Mouse (Mus musculus): ENCODE measurements around the gene Crybg3. TPM values are rescaled to one million over a fixed set of nuclear protein-coding genes. Genes with fewer than 3 reads are reported as not detected.

The Crybg3 gene
- polyA plus RNA-seq, 1 experiment from 2014 or later, result 7.3 TPM

GRCm38 (mm10) chr16:59569837-59570236 lies 30.9 kb downstream of the Crybg3 start:
- 88% methylated on average over 8 of the region's 8 CpGs for WGBS

GRCm38 (mm10) chr16:59567721-59568381 lies 32.9 kb downstream of the Crybg3 start:
- H3K27ac ChIP-seq (replicated peaks; ENCODE audit: low read depth, low read length), result no peak overlapping the region
- no peaks in the 10 kb centered on the region for H3K27me3 ChIP-seq (ENCODE audit: control insufficient read depth, insufficient read depth, low read length)
- no peak for ATAC-seq (ENCODE audit: insufficient number of reproducible peaks, low FRiP score, low TSS enrichment, low read depth)

More at GRCm38 (mm10) chr16:59569837-59570236, 30.9 kb downstream of the Crybg3 start:
- ATAC-seq (ENCODE audit: insufficient number of reproducible peaks, low FRiP score, low TSS enrichment, low read depth), result no peak
- Histone ChIP-seq H3K27me3 (ENCODE audit: control insufficient read depth, insufficient read depth, low read length) (no peaks in the 10 kb centered on the region), H3K27ac (replicated peaks; ENCODE audit: low read depth, low read length) (no peak overlapping the region), H3K4me3 (ENCODE audit: low read depth, low read length) (no peak overlapping the region), H3K36me3 (ENCODE audit: control insufficient read depth, insufficient read depth, low read length) (no peaks in the 10 kb centered on the region), H3K4me2 (ENCODE audit: low read depth, severe bottlenecking) (no peak overlapping the region), H3K4me1 (ENCODE audit: control insufficient read depth, insufficient read depth, low read length) (no peaks in the 10 kb centered on the region), H3K9ac (ENCODE audit: low read length) (no peak overlapping the region), H3K9me3 (ENCODE audit: control insufficient read depth, low read length) (no peaks in the 10 kb centered on the region)
- no peak for DNase-seq (ENCODE audit: low spot score)

GRCm38 (mm10) chr16:59566437-59566836 lies 34.3 kb downstream of the Crybg3 start:
- Histone ChIP-seq H3K4me3 (ENCODE audit: low read depth, low read length) (no peak overlapping the region), H3K4me1 (ENCODE audit: control insufficient read depth, insufficient read depth, low read length) (no peaks in the 10 kb centered on the region), H3K9ac (ENCODE audit: low read length) (no peak overlapping the region), H3K27ac (replicated peaks; ENCODE audit: low read depth, low read length) (no peak overlapping the region), H3K4me2 (ENCODE audit: low read depth, severe bottlenecking) (no peak overlapping the region), H3K36me3 (ENCODE audit: control insufficient read depth, insufficient read depth, low read length) (no peaks in the 10 kb centered on the region), H3K27me3 (ENCODE audit: control insufficient read depth, insufficient read depth, low read length) (no peaks in the 10 kb centered on the region), H3K9me3 (ENCODE audit: control insufficient read depth, low read length) (no peaks in the 10 kb centered on the region)
- WGBS, result 86% methylated on average over 4 of the region's 4 CpGs
- DNase-seq (ENCODE audit: low spot score) (no peak), ATAC-seq (ENCODE audit: insufficient number of reproducible peaks, low FRiP score, low TSS enrichment, low read depth) (no peak)

More at GRCm38 (mm10) chr16:59567721-59568381, 32.9 kb downstream of the Crybg3 start:
- Histone ChIP-seq H3K9me3 (ENCODE audit: control insufficient read depth, low read length) (no peaks in the 10 kb centered on the region), H3K4me1 (ENCODE audit: control insufficient read depth, insufficient read depth, low read length) (no peaks in the 10 kb centered on the region), H3K36me3 (ENCODE audit: control insufficient read depth, insufficient read depth, low read length) (no peaks in the 10 kb centered on the region), H3K9ac (ENCODE audit: low read length) (no peak overlapping the region), H3K4me3 (ENCODE audit: low read depth, low read length) (no peak overlapping the region), H3K4me2 (ENCODE audit: low read depth, severe bottlenecking) (no peak overlapping the region)
- DNase-seq (ENCODE audit: low spot score), result peak; percentile 35
- 62% methylated on average over 10 of the region's 10 CpGs for WGBS

GRCm38 (mm10) chr16:59565631-59566030 lies 35.1 kb downstream of the Crybg3 start:
- no peak overlapping the region for H3K4me2 ChIP-seq (ENCODE audit: low read depth, severe bottlenecking)
- DNase-seq (ENCODE audit: low spot score), result no peak
- H3K27me3 ChIP-seq (ENCODE audit: control insufficient read depth, insufficient read depth, low read length), result no peaks in the 10 kb centered on the region
- no peak overlapping the region for H3K4me3 ChIP-seq (ENCODE audit: low read depth, low read length)
- no peaks in the 10 kb centered on the region for H3K9me3 ChIP-seq (ENCODE audit: control insufficient read depth, low read length)
- no peaks in the 10 kb centered on the region for H3K4me1 ChIP-seq (ENCODE audit: control insufficient read depth, insufficient read depth, low read length)
- no peak overlapping the region for H3K9ac ChIP-seq (ENCODE audit: low read length)
- H3K27ac ChIP-seq (replicated peaks; ENCODE audit: low read depth, low read length), result no peak overlapping the region
- ATAC-seq (ENCODE audit: insufficient number of reproducible peaks, low FRiP score, low TSS enrichment, low read depth), result no peak
- WGBS, result 88% methylated on average over 2 of the region's 2 CpGs
- H3K36me3 ChIP-seq (ENCODE audit: control insufficient read depth, insufficient read depth, low read length), result no peaks in the 10 kb centered on the region

- ATAC-seq (ENCODE audit: insufficient number of reproducible peaks, low FRiP score, low TSS enrichment, low read depth) (no peak), DNase-seq (ENCODE audit: low spot score) (no peak)
- Histone ChIP-seq H3K9ac (ENCODE audit: low read length) (no peak overlapping the region), H3K27ac (replicated peaks; ENCODE audit: low read depth, low read length) (no peak overlapping the region), H3K4me1 (ENCODE audit: control insufficient read depth, insufficient read depth, low read length) (no peaks in the 10 kb centered on the region), H3K4me2 (ENCODE audit: low read depth, severe bottlenecking) (no peak overlapping the region), H3K27me3 (ENCODE audit: control insufficient read depth, insufficient read depth, low read length) (no peaks in the 10 kb centered on the region), H3K4me3 (ENCODE audit: low read depth, low read length) (no peak overlapping the region), H3K36me3 (ENCODE audit: control insufficient read depth, insufficient read depth, low read length) (no peaks in the 10 kb centered on the region), H3K9me3 (ENCODE audit: control insufficient read depth, low read length) (no peaks in the 10 kb centered on the region)
- WGBS, result 85% methylated on average over 5 of the region's 5 CpGs
Measured at GRCm38 (mm10) chr16:59564025-59564424, 36.8 kb downstream of the Crybg3 start.

GRCm38 (mm10) chr16:59559300-59560200 lies 41.2 kb downstream of the Crybg3 start:
- no peak overlapping the region for H3K27ac ChIP-seq (replicated peaks; ENCODE audit: low read depth, low read length)
- no peaks in the 10 kb centered on the region for H3K36me3 ChIP-seq (ENCODE audit: control insufficient read depth, insufficient read depth, low read length)
- WGBS, result 61% methylated on average over 22 of the region's 22 CpGs
- ATAC-seq (ENCODE audit: insufficient number of reproducible peaks, low FRiP score, low TSS enrichment, low read depth) (no peak), DNase-seq (ENCODE audit: low spot score) (no peak)
- H3K9me3 ChIP-seq (ENCODE audit: control insufficient read depth, low read length), result no peaks in the 10 kb centered on the region
- H3K4me2 ChIP-seq (ENCODE audit: low read depth, severe bottlenecking), result no peak overlapping the region
- H3K4me3 ChIP-seq (ENCODE audit: low read depth, low read length), result no peak overlapping the region
- no peaks in the 10 kb centered on the region for H3K27me3 ChIP-seq (ENCODE audit: control insufficient read depth, insufficient read depth, low read length)
- no peak overlapping the region for H3K9ac ChIP-seq (ENCODE audit: low read length)
- H3K4me1 ChIP-seq (ENCODE audit: control insufficient read depth, insufficient read depth, low read length), result no peaks in the 10 kb centered on the region

GRCm38 (mm10) chr16:59558916-59559299 lies 41.9 kb downstream of the Crybg3 start:
- Histone ChIP-seq H3K4me1 (ENCODE audit: control insufficient read depth, insufficient read depth, low read length) (no peaks in the 10 kb centered on the region), H3K4me2 (ENCODE audit: low read depth, severe bottlenecking) (no peak overlapping the region), H3K27me3 (ENCODE audit: control insufficient read depth, insufficient read depth, low read length) (no peaks in the 10 kb centered on the region), H3K4me3 (ENCODE audit: low read depth, low read length) (no peak overlapping the region), H3K9ac (ENCODE audit: low read length) (no peak overlapping the region), H3K36me3 (ENCODE audit: control insufficient read depth, insufficient read depth, low read length) (no peaks in the 10 kb centered on the region), H3K9me3 (ENCODE audit: control insufficient read depth, low read length) (no peaks in the 10 kb centered on the region), H3K27ac (replicated peaks; ENCODE audit: low read depth, low read length) (no peak overlapping the region)
- ATAC-seq (ENCODE audit: insufficient number of reproducible peaks, low FRiP score, low TSS enrichment, low read depth) (no peak), DNase-seq (ENCODE audit: low spot score) (no peak)
- 84% methylated on average over 10 of the region's 10 CpGs for WGBS

- no peak overlapping the region for H3K4me3 ChIP-seq (ENCODE audit: low read depth, low read length)
- H3K27me3 ChIP-seq (ENCODE audit: control insufficient read depth, insufficient read depth, low read length), result no peaks in the 10 kb centered on the region
- no peak overlapping the region for H3K4me2 ChIP-seq (ENCODE audit: low read depth, severe bottlenecking)
- DNase-seq (ENCODE audit: low spot score) (no peak), ATAC-seq (ENCODE audit: insufficient number of reproducible peaks, low FRiP score, low TSS enrichment, low read depth) (no peak)
- H3K36me3 ChIP-seq (ENCODE audit: control insufficient read depth, insufficient read depth, low read length), result no peaks in the 10 kb centered on the region
- no peaks in the 10 kb centered on the region for H3K9me3 ChIP-seq (ENCODE audit: control insufficient read depth, low read length)
- WGBS, result 86% methylated on average over 12 of the region's 12 CpGs
- no peaks in the 10 kb centered on the region for H3K4me1 ChIP-seq (ENCODE audit: control insufficient read depth, insufficient read depth, low read length)
- no peak overlapping the region for H3K27ac ChIP-seq (replicated peaks; ENCODE audit: low read depth, low read length)
- H3K9ac ChIP-seq (ENCODE audit: low read length), result no peak overlapping the region
Measured at GRCm38 (mm10) chr16:59553490-59554161, 47.2 kb downstream of the Crybg3 start.

Measured in limb, embryonic 11.5 days (tissue).